ENCODE assay signal across 21 mouse cellular contexts in genomic region chr7:28880554-28880953, GRCm38 (mm10). TPM values are rescaled to one million over a fixed set of nuclear protein-coding genes. Genes with fewer than 3 reads are reported as not detected.
"Had no signal": no experiment of that assay in that cellular context is flagged by ENCODE, and none has a peak within 500 bp of the region (broad histone marks: within the 10 kb centered on the region; RNA-seq: fewer than 3 reads in every experiment).

No protein-coding gene starts in this region.

- ATAC-seq: intestine, embryonic 16.5 days; liver, postnatal 0 days had no signal

- H3K27ac ChIP-seq: left cerebral cortex, adult 2 months; limb, embryonic 12.5 days; liver, embryonic 13.5 days; lung, embryonic 15.5 days; macrophage; midbrain, embryonic 12.5 days; neural tube, embryonic 13.5 days had no signal

- H3K9me3 ChIP-seq: kidney, embryonic 15.5 days; limb, embryonic 12.5 days; liver, embryonic 13.5 days; lung, embryonic 15.5 days; megakaryocyte, embryonic 14.5 days; midbrain, embryonic 12.5 days; neural tube, embryonic 13.5 days had no signal

- H3K4me2 ChIP-seq: limb, embryonic 12.5 days; liver, embryonic 13.5 days; lung, embryonic 15.5 days; midbrain, embryonic 12.5 days; neural tube, embryonic 13.5 days had no signal

- H3K9ac ChIP-seq: kidney, embryonic 15.5 days; limb, embryonic 12.5 days; liver, embryonic 13.5 days; liver, postnatal 0 days; lung, embryonic 15.5 days; midbrain, embryonic 12.5 days; neural tube, embryonic 13.5 days had no signal

- DNase-seq: kidney, adult 2 months; kidney, postnatal 14 days; liver; liver, embryonic 13.5 days; liver, postnatal 0 days; lung, postnatal 14 days; right cerebral cortex, adult 18-20 months; right cerebral cortex, postnatal 25 days had no signal

- H3K36me3 ChIP-seq: kidney, embryonic 15.5 days; limb, embryonic 12.5 days; liver, embryonic 13.5 days; lung, embryonic 15.5 days; midbrain, embryonic 12.5 days; neural tube, embryonic 13.5 days had no signal

- H3K27me3 ChIP-seq: kidney, embryonic 15.5 days; midbrain, embryonic 12.5 days; neural tube, embryonic 13.5 days had no signal

- H3K4me3 ChIP-seq: kidney, embryonic 15.5 days; left cerebral cortex, adult 2 months; limb, embryonic 12.5 days; liver, embryonic 13.5 days; lung, embryonic 15.5 days; megakaryocyte, embryonic 14.5 days; midbrain, embryonic 12.5 days; neural tube, embryonic 13.5 days had no signal

RNA-seq across cellular contexts. Expression of gene Capn12, which starts 0.7 kb away (rescaled TPM):
- total RNA-seq: monocyte, adult 5-6 weeks had no signal

RNA-seq across cellular contexts. Expression of gene Lgals7, which starts 16.9 kb away (rescaled TPM):
- total RNA-seq: layer of hippocampus, adult 8-10 months; layer of hippocampus, postnatal 25 days; monocyte, adult 5-6 weeks had no signal
- polyA plus RNA-seq: macrophage; small intestine, adult 2 months had no signal
